Mouse (Mus musculus) megakaryocyte, embryonic 14.5 days (primary cell): Measurements from ENCODE around the gene Slc43a2. TPM values are rescaled to one million over a fixed set of nuclear protein-coding genes. Genes with fewer than 3 reads are reported as not detected.

Source experiments
- H3K27me3 ChIP-seq: replicated peaks from 2 replicates; pipeline ENCODE3; 2012; ENCODE audit warnings: inconsistent platforms
- H3K36me3 ChIP-seq: replicated peaks from 2 replicates; pipeline ENCODE3; 2012; ENCODE audit warnings: low read length, inconsistent platforms, mixed read lengths
- H3K4me1 ChIP-seq: 2 replicates; pipeline ENCODE4 v1.6.1; 2012; ENCODE audit warnings: inconsistent platforms
- H3K4me3 ChIP-seq: replicated peaks from 2 replicates; pipeline ENCODE3; 2012; ENCODE audit warnings: moderate library complexity, mild to moderate bottlenecking, inconsistent platforms
- H3K9me3 ChIP-seq: 2 replicates; pipeline ENCODE4 v1.6.1; 2012; ENCODE audit warnings: inconsistent platforms
- FLI1 ChIP-seq: IDR thresholded peaks from 2 replicates; pipeline ENCODE4 v1.6.1; 2012; ENCODE audit warnings: low read length, inconsistent platforms, mixed read lengths
- GATA1 ChIP-seq: IDR thresholded peaks from 3 replicates; pipeline ENCODE4 v1.6.1; 2012; ENCODE audit warnings: mixed read lengths, low read length, inconsistent platforms, borderline replicate concordance
- polyA plus RNA-seq: library from polyadenylated mRNA; stranded (reverse); fragments of >175 nt; gene quantifications from 2 replicates; pipeline ENCODE4 v1.2.3, GENCODE M21; 2012; ENCODE audit warnings: low replicate concordance; ENCODE audit not compliant: insufficient read depth

Slc43a2 gene
- polyA plus RNA-seq, 1 experiment: 35.4 TPM

DNA sequence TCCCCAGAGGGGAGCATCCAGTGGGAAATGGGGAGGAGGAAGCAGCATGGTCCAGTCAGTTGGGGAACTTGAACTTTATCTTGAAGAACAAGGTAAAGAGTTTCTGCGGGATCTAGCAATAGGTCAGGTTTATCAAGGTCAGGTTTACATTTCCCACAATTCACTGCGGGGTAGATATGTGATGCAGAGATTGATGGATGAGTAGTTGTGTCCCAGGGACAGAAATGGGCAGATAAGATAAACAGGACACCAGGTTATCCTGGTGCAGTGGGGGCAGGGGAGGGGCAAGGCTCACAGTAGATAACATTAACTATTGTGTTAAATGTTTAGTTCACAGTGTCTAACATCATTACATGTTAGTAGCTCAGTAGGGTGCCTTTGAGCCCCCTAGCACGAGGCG, 1.7 kb upstream of the Slc43a2 start:
- peaks cover 39% of the 10 kb centered on the region for H3K4me1 ChIP-seq
- peaks cover 49% of the 10 kb centered on the region for H3K36me3 ChIP-seq
- H3K9me3 ChIP-seq: no peaks in the 10 kb centered on the region
- no peaks in the 10 kb centered on the region for H3K27me3 ChIP-seq
- H3K4me3 ChIP-seq: peak overlapping the region; percentile 99
- TF ChIP-seq FLI1 (no peak), GATA1 (no peak)

DNA sequence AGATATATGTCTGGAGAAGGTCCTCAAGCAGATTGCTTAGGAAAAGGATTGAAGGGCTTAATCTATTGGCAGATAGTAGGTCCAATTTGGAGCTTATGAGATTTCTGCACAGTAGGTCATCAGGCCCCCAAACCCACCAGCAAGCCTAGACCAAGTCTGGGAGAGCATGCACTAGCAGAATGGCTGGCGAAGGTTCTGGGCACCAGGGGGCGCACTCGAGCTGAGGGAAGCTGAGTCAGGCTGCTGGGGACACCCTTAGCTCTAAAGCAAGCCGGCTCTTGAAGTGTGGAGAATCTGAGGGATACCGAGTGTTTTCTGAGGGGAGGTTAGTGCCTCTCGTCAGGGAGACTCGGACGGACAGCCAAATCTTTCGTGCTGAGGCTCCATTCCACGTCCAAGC, 1.2 kb upstream of the Slc43a2 start:
- Histone ChIP-seq H3K4me3 (peak overlapping the region; percentile 99), H3K27me3 (no peaks in the 10 kb centered on the region), H3K9me3 (no peaks in the 10 kb centered on the region), H3K36me3 (peaks cover 49% of the 10 kb centered on the region), H3K4me1 (peaks cover 45% of the 10 kb centered on the region)
- no peak for TF ChIP-seq GATA1

DNA sequence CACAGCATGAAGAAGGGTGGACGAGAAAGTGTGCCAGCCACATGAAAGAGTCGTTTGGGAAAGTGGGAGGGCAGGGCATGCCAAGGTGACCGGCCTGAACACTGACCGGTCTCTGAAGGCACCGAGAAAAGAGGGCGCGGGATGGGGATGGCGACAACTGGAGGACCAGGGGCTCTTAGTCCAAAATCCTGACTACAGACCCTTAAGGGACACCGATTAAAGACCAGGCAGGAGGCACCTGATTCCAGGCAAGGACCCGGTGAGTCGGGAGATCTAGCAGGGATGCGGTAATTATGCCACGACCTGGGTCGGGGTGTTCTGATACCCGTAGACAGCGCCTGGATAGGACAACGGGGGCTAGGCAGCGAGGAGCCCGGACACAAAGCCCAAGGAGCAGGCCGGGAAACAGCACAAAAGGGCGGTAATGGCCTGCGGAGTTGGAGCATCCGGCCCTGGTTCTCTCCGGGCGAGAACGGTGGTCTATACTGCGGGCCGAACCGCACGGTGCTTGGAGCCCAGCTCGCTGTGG, 585 bp upstream of the Slc43a2 start:
- Histone ChIP-seq H3K4me1 (peaks cover 51% of the 10 kb centered on the region), H3K4me3 (peak overlapping the region; percentile 99), H3K36me3 (peaks cover 49% of the 10 kb centered on the region), H3K27me3 (no peaks in the 10 kb centered on the region), H3K9me3 (no peaks in the 10 kb centered on the region)
- TF ChIP-seq FLI1 (no peak), GATA1 (no peak)

DNA sequence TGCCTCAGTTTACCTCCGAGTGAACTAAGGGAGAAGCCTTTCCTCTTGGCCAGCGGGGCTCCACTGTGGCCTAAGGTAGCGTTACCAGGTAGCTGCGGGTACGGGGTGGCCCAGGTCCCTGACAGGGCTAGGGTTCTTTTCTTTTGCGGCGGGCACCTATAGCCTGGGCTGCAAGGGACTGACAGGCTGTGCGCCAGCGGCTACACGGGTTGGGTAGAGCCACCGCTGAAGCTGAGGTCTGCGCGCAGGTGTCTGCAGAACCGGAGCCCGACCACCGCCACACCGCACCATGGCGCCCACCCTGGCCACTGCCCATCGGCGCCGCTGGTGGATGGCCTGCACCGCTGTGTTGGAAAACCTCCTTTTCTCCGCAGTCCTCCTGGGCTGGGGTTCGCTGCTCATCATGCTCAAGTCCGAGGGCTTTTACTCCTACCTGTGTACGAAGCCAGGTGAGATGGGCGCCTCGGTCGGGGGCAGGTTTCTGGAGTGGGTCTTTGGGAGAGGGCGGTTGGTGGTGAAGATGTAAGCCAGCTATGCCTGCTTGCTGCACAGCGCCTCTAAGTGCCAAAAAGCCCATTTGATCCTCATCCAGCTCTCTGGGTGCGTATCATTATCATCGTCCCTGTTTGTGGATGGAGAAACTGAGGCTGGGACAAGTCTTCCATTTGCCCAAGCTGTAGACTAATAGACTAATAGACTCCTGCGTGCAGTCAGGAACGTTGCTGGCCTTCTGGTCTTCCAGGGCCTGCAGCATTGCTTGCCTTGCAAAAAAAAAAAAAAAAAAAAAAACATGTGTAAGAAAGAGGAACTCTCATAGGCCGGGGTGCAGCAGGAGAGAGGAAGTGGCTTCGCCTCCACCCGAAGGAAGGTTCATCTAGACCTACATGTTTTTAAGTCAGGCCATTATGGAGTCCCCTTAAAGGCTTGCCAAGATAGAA, 1.1 kb downstream of the Slc43a2 start:
- H3K4me3 ChIP-seq: peak overlapping the region; percentile 99
- peaks cover 49% of the 10 kb centered on the region for H3K36me3 ChIP-seq
- no peaks in the 10 kb centered on the region for H3K27me3 ChIP-seq
- H3K9me3 ChIP-seq: no peaks in the 10 kb centered on the region
- TF ChIP-seq FLI1 (no peak), GATA1 (no peak)
- H3K4me1 ChIP-seq: peaks cover 66% of the 10 kb centered on the region

DNA sequence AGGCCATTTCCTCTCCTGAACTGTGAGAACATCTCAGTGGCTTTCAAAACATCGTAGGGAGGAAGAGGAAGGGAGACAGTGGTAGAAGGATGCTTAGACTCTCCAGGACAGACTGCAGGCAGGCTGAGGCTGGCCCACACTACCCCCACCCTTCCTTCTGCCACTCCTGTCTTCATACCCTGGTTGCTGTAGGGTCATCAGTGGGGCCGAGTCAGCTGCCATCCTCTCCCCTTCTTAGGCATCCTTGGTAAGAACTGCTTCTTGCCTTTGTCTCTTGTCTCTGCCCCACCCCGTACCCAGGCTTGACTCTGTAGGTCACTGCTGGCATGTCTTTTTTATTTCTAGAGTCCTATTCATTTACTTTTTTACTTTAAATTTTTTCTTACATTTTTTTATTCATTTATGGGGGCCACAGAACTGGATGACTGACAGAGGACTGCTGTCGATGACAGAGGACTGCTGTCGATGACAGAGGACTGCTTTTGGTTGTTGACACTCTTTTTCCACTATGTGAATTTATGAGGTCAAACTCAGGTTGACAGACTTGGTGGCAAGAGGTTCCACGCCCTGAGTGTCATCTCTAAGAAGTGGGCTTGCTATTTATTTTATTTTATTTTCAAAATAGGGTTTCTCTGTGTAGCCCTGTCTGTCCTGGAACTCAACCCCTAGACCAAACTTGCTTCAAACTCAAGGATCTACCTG, 2.0 kb downstream of the Slc43a2 start:
- Histone ChIP-seq H3K27me3 (no peaks in the 10 kb centered on the region), H3K4me1 (peaks cover 75% of the 10 kb centered on the region)

DNA sequence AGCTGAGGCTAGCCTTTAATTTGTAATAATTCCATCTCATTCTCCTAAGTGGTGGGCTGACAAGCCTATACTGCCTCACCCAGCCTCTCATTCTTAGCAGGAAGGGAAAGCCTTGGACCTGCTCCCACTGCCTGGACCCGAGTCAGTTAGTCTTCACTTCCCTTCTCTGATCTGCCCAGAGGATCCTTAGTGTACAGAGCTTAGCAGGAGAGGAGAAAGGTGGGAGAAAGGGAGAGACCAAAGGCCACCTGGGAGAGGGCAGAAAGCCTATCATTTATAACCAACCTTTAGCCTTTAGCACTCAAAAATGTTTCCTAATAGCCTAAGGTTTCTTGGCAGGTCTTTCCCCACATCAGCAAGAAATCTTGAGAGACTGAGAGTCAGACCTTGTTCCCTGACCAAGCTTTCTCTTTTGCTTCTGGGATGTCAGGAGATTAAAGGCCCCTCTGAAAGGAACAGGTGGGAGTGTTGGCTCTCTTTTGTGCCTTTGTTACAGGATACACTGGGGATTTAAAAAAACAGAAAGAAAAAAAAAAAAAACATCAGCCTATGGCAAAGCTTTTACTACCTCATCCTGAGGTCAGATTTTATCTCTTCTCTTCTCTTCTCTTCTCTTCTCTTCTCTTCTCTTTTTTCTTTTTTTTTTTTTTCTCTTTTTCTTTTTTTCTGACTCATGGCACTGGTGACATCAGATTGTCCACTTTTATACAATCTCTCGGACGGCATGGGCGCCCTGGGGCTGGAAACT, 3.0 kb downstream of the Slc43a2 start:
- H3K4me1 ChIP-seq: peaks cover 85% of the 10 kb centered on the region
- no peaks in the 10 kb centered on the region for H3K9me3 ChIP-seq
- peaks cover 55% of the 10 kb centered on the region for H3K36me3 ChIP-seq
- TF ChIP-seq FLI1 (no peak), GATA1 (no peak)
- peak overlapping the region; percentile 99 for H3K4me3 ChIP-seq
- H3K27me3 ChIP-seq: no peaks in the 10 kb centered on the region

More for the DNA sequence above, 2.0 kb downstream of the Slc43a2 start:
- Histone ChIP-seq H3K9me3 (no peaks in the 10 kb centered on the region), H3K36me3 (peaks cover 53% of the 10 kb centered on the region), H3K4me3 (peak overlapping the region; percentile 99)
- no peak for TF ChIP-seq GATA1
- no peak for TF ChIP-seq FLI1

DNA sequence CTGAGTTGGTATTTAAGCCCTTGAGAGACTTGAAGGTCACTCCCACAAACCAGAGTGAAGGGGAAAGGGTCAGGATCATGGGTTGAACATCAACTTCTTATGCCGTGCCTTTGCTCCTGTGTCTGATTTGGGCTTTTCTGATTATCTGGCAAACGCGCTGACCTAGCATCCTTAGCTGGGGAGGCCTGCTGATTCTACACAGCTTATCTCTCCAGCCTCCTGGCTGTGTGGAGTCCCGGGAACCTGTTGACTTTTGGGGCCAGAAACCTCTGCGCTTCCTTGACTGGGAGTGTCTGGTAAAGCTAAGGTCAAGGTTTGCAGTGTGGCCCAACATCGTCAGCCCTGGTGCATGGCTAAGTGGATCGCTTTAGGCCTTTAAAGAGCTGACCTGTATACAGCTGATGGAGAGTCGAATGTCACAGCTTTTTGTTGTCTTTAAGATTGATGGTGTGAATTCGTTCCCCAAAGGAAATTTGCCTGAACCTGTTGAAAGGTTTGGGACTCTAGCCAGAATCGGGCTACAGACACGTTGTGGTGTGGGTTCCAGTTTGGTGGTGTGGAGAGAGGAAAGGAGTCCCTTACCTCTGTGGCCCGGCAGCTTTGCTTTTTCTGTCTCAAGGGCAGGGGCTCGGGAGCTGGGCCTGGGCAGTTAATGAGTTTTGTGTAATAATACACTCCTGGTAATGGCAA, 3.8 kb downstream of the Slc43a2 start:
- Histone ChIP-seq H3K36me3 (peaks cover 54% of the 10 kb centered on the region), H3K4me3 (peak overlapping the region; percentile 86), H3K27me3 (no peaks in the 10 kb centered on the region), H3K4me1 (peaks cover 87% of the 10 kb centered on the region), H3K9me3 (no peaks in the 10 kb centered on the region)
- TF ChIP-seq GATA1: no peak
- no peak for TF ChIP-seq FLI1

DNA sequence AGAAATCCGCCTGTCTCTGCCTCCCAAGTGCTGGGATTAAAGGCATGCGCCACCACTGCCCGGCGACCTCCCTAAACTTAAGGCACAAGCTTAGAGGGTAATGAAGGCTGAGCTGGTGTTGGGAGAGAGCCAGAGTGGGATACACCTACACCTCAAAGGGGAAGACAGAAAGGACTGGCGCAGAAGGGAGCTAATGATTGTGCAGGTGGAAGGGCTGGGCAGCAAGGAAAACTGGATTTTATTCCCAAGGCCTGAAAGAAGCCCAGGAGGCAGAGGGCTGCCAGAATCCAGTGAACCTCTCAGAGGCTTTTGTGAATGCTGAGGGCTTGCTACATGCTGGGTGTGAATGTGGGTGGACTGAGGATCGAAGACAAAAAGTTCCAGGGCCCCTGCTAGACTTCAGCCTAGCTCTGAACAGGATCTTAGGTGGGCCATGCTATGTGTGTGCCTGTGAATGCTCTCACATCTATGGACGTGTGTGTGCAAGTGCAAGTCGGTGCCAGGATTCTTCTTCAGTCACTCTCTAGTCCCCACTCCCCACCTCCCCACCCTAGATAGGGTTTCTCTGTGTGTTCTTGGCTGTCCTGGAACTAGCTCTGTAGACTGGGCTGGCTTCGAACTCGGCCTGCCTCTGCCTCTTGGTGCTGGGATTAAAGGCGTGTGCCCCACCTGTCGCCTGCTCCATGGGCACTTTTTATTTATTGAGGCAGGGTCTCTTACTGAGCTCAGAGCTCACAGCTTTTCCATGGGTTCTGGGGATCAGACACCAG, 4.9 kb downstream of the Slc43a2 start:
- Histone ChIP-seq H3K36me3 (peaks cover 65% of the 10 kb centered on the region), H3K4me1 (peaks cover 90% of the 10 kb centered on the region), H3K4me3 (peak overlapping the region; percentile 52), H3K9me3 (no peaks in the 10 kb centered on the region), H3K27me3 (no peaks in the 10 kb centered on the region)
- TF ChIP-seq FLI1 (no peak), GATA1 (no peak)

DNA sequence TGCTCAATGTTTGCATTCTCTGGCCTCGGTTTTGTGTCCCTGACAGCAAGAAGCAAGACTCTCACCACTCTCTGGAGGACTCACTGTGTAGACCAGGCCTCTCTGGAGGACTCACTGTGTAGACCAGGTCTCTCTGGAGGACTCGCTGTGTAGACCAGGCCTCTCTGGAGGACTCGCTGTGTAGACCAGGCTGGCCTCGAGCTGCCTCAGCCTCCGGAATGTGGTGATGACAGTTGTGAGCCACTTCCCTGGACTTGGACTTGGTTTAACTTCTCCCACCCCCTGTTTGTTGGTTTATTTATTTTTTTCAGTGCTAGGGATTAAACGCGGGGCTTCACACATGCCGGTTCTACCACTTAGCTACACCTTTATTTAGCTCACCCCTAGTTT, 5.5 kb downstream of the Slc43a2 start:
- H3K36me3 ChIP-seq: peaks cover 71% of the 10 kb centered on the region
- no peak for TF ChIP-seq FLI1
- no peak for TF ChIP-seq GATA1
- peaks cover 96% of the 10 kb centered on the region for H3K4me1 ChIP-seq
- H3K9me3 ChIP-seq: no peaks in the 10 kb centered on the region
- peak overlapping the region; percentile 69 for H3K4me3 ChIP-seq
- H3K27me3 ChIP-seq: no peaks in the 10 kb centered on the region
